Mouse (Mus musculus): ENCODE results near the gene Baiap2. TPM values are rescaled to one million over a fixed set of nuclear protein-coding genes. Genes with fewer than 3 reads are reported as not detected.

Gene Baiap2
- polyA plus RNA-seq, 1 experiment = 78.1 TPM

DNA sequence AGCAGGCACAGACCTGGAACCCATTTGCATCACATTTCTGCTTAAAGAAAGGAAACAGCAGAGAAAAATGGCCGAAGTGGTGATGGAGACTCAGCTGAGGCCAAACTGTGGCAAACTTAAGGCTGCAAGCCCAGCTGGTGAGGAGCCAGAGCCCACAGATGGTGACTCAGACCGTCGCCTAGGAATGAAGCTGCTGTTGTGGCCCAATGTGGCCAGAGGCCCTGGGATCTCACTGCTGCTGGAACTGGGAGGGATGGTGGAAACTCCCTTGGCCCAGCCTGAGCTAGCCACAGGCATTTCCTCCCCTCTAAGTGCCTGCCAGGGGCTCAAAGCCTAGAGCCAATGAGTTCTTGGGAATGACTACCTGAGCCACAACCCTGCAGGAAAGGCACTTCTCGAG, 9.4 kb upstream of the Baiap2 start:
- Histone ChIP-seq H3K4me3 (ENCODE audit: insufficient read depth, low read depth, low read length) (no peak overlapping the region), H3K27ac (ENCODE audit: insufficient read depth, low read depth, low read length) (no peak overlapping the region), H3K36me3 (ENCODE audit: control insufficient read depth, insufficient read depth, low read length) (no peaks in the 10 kb centered on the region), H3K4me1 (ENCODE audit: control insufficient read depth, insufficient read depth, low read length) (peaks cover 21% of the 10 kb centered on the region), H3K27me3 (replicated peaks; ENCODE audit: control insufficient read depth, insufficient read depth, low read length) (no peaks in the 10 kb centered on the region)
- DNase-seq = no peak
- TF ChIP-seq CTCF (conservative IDR thresholded peaks at IDR 0.05; ENCODE audit: insufficient read depth, insufficient read length, low read depth, low read length) (no peak), POLR2A (IDR thresholded peaks at IDR 0.05; ENCODE audit: low read depth, low read length) (no peak)
- 64% methylated on average over 4 of the region's 4 CpGs for WGBS

- no peak for DNase-seq
- TF ChIP-seq POLR2A (IDR thresholded peaks at IDR 0.05; ENCODE audit: low read depth, low read length) = no peak
- TF ChIP-seq CTCF (conservative IDR thresholded peaks at IDR 0.05; ENCODE audit: insufficient read depth, insufficient read length, low read depth, low read length) = no peak
- 64% methylated on average over 8 of the region's 8 CpGs for WGBS
- no peak overlapping the region for H3K4me3 ChIP-seq (ENCODE audit: insufficient read depth, low read depth, low read length)
- H3K27ac ChIP-seq (ENCODE audit: insufficient read depth, low read depth, low read length) = no peak overlapping the region
- H3K36me3 ChIP-seq (ENCODE audit: control insufficient read depth, insufficient read depth, low read length) = no peaks in the 10 kb centered on the region
- no peaks in the 10 kb centered on the region for H3K27me3 ChIP-seq (replicated peaks; ENCODE audit: control insufficient read depth, insufficient read depth, low read length)
- H3K4me1 ChIP-seq (ENCODE audit: control insufficient read depth, insufficient read depth, low read length) = peaks cover 26% of the 10 kb centered on the region
These were observed 8.6 kb upstream of the Baiap2 start for GRCm38 (mm10) chr11:119933819-119934583.

DNA sequence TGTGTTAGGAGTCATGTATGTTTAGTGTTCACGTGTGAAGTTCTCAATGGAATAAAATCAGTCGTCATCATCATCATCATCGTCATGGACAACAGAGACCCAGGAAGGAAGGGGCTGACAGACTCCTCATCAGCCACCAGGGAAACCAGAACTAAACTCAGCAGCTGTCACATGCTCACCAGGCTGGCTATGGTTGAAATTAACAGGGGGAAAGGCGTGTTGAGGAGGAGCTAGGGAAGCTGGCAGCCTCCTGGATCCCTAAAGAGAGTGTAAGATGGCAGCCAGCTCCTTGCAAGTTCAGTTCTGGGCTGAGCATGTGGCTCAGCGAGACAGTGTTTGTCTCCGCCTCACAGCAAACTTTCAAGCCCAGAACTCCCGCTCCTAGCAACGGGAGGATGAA, 7.8 kb upstream of the Baiap2 start:
- TF ChIP-seq CTCF (conservative IDR thresholded peaks at IDR 0.05; ENCODE audit: insufficient read depth, insufficient read length, low read depth, low read length) = no peak
- TF ChIP-seq POLR2A (IDR thresholded peaks at IDR 0.05; ENCODE audit: low read depth, low read length) = no peak
- Histone ChIP-seq H3K4me1 (ENCODE audit: control insufficient read depth, insufficient read depth, low read length) (peaks cover 33% of the 10 kb centered on the region), H3K27me3 (replicated peaks; ENCODE audit: control insufficient read depth, insufficient read depth, low read length) (no peaks in the 10 kb centered on the region), H3K36me3 (ENCODE audit: control insufficient read depth, insufficient read depth, low read length) (no peaks in the 10 kb centered on the region), H3K4me3 (ENCODE audit: insufficient read depth, low read depth, low read length) (no peak overlapping the region), H3K27ac (ENCODE audit: insufficient read depth, low read depth, low read length) (no peak overlapping the region)
- WGBS = 84% methylated on average over 8 of the region's 8 CpGs
- no peak for DNase-seq

DNA sequence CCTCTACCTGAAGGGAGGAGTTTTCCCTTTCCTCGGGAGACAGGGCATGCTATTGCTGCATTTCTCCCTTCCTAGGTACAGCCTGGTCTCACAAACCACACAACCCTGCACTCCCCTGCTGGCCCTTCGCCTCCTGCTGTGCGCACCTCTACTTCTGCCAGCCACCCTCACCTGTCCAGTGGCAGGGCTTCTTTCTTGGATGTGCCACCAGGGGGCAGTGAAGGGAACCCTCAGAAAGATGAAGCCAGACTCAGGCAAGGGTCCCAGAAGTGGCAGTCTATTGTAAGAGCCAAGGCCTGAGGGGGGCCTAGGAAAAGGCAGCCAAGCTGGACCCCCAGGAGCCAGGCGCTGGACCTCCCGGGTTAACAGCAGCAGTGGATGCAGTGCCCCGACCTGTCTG, 7.1 kb upstream of the Baiap2 start:
- 41% methylated on average over 6 of the region's 6 CpGs for WGBS
- no peak overlapping the region for H3K27ac ChIP-seq (ENCODE audit: insufficient read depth, low read depth, low read length)
- TF ChIP-seq CTCF (conservative IDR thresholded peaks at IDR 0.05; ENCODE audit: insufficient read depth, insufficient read length, low read depth, low read length) (peak; percentile 77), POLR2A (IDR thresholded peaks at IDR 0.05; ENCODE audit: low read depth, low read length) (no peak)
- H3K4me1 ChIP-seq (ENCODE audit: control insufficient read depth, insufficient read depth, low read length) = peaks cover 34% of the 10 kb centered on the region
- no peaks in the 10 kb centered on the region for H3K36me3 ChIP-seq (ENCODE audit: control insufficient read depth, insufficient read depth, low read length)
- DNase-seq = peak; percentile 86
- no peak overlapping the region for H3K4me3 ChIP-seq (ENCODE audit: insufficient read depth, low read depth, low read length)
- no peaks in the 10 kb centered on the region for H3K27me3 ChIP-seq (replicated peaks; ENCODE audit: control insufficient read depth, insufficient read depth, low read length)

GRCm38 (mm10) chr11:119936456-119936855, 6.1 kb upstream of the Baiap2 start:
- Histone ChIP-seq H3K4me3 (ENCODE audit: insufficient read depth, low read depth, low read length) (no peak overlapping the region), H3K27me3 (replicated peaks; ENCODE audit: control insufficient read depth, insufficient read depth, low read length) (no peaks in the 10 kb centered on the region), H3K36me3 (ENCODE audit: control insufficient read depth, insufficient read depth, low read length) (no peaks in the 10 kb centered on the region), H3K4me1 (ENCODE audit: control insufficient read depth, insufficient read depth, low read length) (peaks cover 43% of the 10 kb centered on the region), H3K27ac (ENCODE audit: insufficient read depth, low read depth, low read length) (peak overlapping the region; percentile 98)
- DNase-seq = peak; percentile 55
- WGBS = 39% methylated on average over 2 of the region's 2 CpGs
- TF ChIP-seq CTCF (conservative IDR thresholded peaks at IDR 0.05; ENCODE audit: insufficient read depth, insufficient read length, low read depth, low read length) (no peak), POLR2A (IDR thresholded peaks at IDR 0.05; ENCODE audit: low read depth, low read length) (no peak)

DNA sequence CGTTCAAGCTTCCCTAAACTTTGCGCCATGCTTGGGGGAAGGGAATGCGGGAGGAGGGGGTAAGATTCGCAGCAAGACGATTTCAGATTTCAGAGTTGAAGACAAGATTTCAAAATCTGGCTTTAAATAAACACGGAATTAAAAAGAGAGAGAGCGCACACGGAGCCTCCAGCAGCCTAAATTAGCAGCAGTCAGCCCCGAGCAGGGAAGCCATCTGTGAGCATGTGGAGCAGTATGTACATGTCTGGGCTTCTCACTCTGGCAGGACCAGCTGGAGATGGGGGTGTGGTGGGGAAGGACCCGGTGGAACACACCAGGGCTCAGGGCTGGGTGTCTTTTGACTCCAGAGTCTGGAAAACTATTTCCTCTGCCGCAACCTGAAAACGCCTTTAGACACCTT, 5.3 kb upstream of the Baiap2 start:
- Histone ChIP-seq H3K4me1 (ENCODE audit: control insufficient read depth, insufficient read depth, low read length) (peaks cover 45% of the 10 kb centered on the region), H3K27me3 (replicated peaks; ENCODE audit: control insufficient read depth, insufficient read depth, low read length) (no peaks in the 10 kb centered on the region), H3K27ac (ENCODE audit: insufficient read depth, low read depth, low read length) (peak overlapping the region; percentile 98), H3K4me3 (ENCODE audit: insufficient read depth, low read depth, low read length) (no peak overlapping the region), H3K36me3 (ENCODE audit: control insufficient read depth, insufficient read depth, low read length) (no peaks in the 10 kb centered on the region)
- WGBS = 55% methylated on average over 12 of the region's 12 CpGs
- TF ChIP-seq POLR2A (IDR thresholded peaks at IDR 0.05; ENCODE audit: low read depth, low read length) (no peak), CTCF (conservative IDR thresholded peaks at IDR 0.05; ENCODE audit: insufficient read depth, insufficient read length, low read depth, low read length) (no peak)
- DNase-seq = no peak

DNA sequence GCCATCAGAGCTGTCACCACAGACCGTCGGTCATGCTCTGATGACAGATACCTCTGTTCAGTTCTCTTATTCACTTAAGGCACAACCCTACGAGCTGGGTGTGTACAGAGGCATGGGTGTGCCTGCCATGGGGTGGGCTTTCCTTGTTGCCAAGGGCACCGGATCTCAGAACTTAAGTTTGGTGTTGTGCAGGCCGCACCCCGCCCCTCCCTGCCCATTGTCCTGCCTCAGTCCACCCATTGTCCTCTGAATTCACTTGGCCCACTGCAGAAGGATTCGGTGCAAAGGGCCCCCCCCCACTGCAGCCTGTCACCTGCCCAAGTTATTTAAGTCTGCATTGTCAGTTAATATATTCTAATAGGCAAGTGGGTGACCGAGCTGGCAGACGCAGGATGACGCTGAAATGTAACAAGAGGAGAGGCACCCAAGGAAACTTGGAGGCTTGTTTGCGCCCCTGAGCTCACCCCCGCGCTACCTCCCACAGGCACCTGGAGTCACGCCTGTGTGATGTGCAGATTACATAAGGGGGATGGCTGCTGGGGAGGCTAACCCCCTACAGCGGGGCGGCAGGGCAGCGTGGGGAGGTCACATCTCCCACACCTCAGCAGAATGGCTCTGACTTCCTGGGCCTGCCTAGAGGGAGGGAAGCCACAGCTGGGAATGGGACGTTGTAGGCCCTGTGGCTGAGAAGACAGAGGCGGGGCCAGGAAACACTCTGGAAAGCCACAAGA, 4.6 kb upstream of the Baiap2 start:
- Histone ChIP-seq H3K4me3 (ENCODE audit: insufficient read depth, low read depth, low read length) (peak overlapping the region; percentile 61), H3K4me1 (ENCODE audit: control insufficient read depth, insufficient read depth, low read length) (peaks cover 45% of the 10 kb centered on the region), H3K27ac (ENCODE audit: insufficient read depth, low read depth, low read length) (peak overlapping the region; percentile 98), H3K36me3 (ENCODE audit: control insufficient read depth, insufficient read depth, low read length) (no peaks in the 10 kb centered on the region), H3K27me3 (replicated peaks; ENCODE audit: control insufficient read depth, insufficient read depth, low read length) (no peaks in the 10 kb centered on the region)
- 53% methylated on average over 19 of the region's 19 CpGs for WGBS
- DNase-seq = peak; percentile 80
- no peak for TF ChIP-seq CTCF (conservative IDR thresholded peaks at IDR 0.05; ENCODE audit: insufficient read depth, insufficient read length, low read depth, low read length)
- no peak for TF ChIP-seq POLR2A (IDR thresholded peaks at IDR 0.05; ENCODE audit: low read depth, low read length)

All from kidney, adult 2 months (tissue).